Mouse (Mus musculus) liver, postnatal 0 days (tissue): ENCODE measurements around the gene Pdzd8.

Source experiments
- CTCF ChIP-seq: sonication (generic); IDR thresholded peaks from 2 replicates; pipeline ENCODE4 v1.5.1; 2016; ENCODE audit warnings: antibody characterized with exemption, low read depth
- EP300 ChIP-seq: IDR thresholded peaks from 2 replicates; pipeline ENCODE4 v1.6.1; 2016; ENCODE audit warnings: antibody characterized with exemption, low read depth, mild to moderate bottlenecking

- no peak for TF ChIP-seq CTCF
- TF ChIP-seq EP300, result no peak
These were observed 84.7 kb downstream of the Pdzd8 start, which contains the start of gene Slc18a2 for GRCm38 (mm10) chr19:59260718-59261442.
